Mouse (Mus musculus) neural tube, embryonic 13.5 days (tissue): Measurements from ENCODE around the gene Acadm. TPM values are rescaled to one million over a fixed set of nuclear protein-coding genes. Genes with fewer than 3 reads are reported as not detected.

Experiments
- ATAC-seq: fragments of 200-750 bp; cut with Nextera tagmentation; 2 replicates; pipeline ENCODE4 v1.8.0; 2017; ENCODE audit warnings: low read depth, mild to moderate bottlenecking, moderate TSS enrichment, moderate library complexity
- H3K27ac ChIP-seq: fragments of 300-500 bp; sonication (generic); replicated peaks from 2 replicates; pipeline ENCODE4 v1.5.1; 2015; ENCODE audit warnings: moderate library complexity, mild to moderate bottlenecking, inconsistent platforms
- H3K27me3 ChIP-seq: fragments of 300-500 bp; sonication (generic); 2 replicates; pipeline ENCODE4 v1.6.1; 2015; ENCODE audit warnings: mild to moderate bottlenecking, inconsistent platforms
- H3K36me3 ChIP-seq: fragments of 300-500 bp; sonication (generic); 2 replicates; pipeline ENCODE4 v1.6.1; 2015; ENCODE audit warnings: mild to moderate bottlenecking, inconsistent platforms
- H3K4me1 ChIP-seq: fragments of 300-500 bp; sonication (generic); replicated peaks from 2 replicates; pipeline ENCODE4 v1.6.1; 2015; ENCODE audit warnings: inconsistent platforms
- H3K4me2 ChIP-seq: fragments of 300-500 bp; sonication (generic); 2 replicates; pipeline ENCODE4 v1.6.1; 2015; ENCODE audit warnings: inconsistent platforms, mild to moderate bottlenecking, moderate library complexity
- H3K4me3 ChIP-seq: fragments of 300-500 bp; sonication (generic); 2 replicates; pipeline ENCODE4 v1.5.1; 2015; ENCODE audit warnings: mild to moderate bottlenecking, inconsistent platforms
- H3K9ac ChIP-seq: fragments of 300-500 bp; sonication (generic); 2 replicates; pipeline ENCODE4 v1.6.1; 2015; ENCODE audit warnings: moderate library complexity, mild to moderate bottlenecking, inconsistent platforms
- H3K9me3 ChIP-seq: fragments of 300-500 bp; sonication (generic); 2 replicates; pipeline ENCODE4 v1.6.1; 2016; ENCODE audit warnings: inconsistent platforms
- WGBS: fragments of 180-500 bp; shearing (Covaris S2); methylation state at CpG from one replicate; pipeline ENCODE4 v1.1.7; 2015; 5-methylcytosine and 5-hydroxymethylcytosine counted together
- polyA plus RNA-seq: library from polyadenylated mRNA; unstranded; fragments of >200 nt; fragmentation: Nextera tagmentation; extraction: Ambion mirVana; gene quantifications from 2 replicates; pipeline ENCODE4 v1.2.1, GENCODE M21; 2015

Acadm gene
- polyA plus RNA-seq, 1 experiment from 2014 or later: 63.4 TPM

DNA sequence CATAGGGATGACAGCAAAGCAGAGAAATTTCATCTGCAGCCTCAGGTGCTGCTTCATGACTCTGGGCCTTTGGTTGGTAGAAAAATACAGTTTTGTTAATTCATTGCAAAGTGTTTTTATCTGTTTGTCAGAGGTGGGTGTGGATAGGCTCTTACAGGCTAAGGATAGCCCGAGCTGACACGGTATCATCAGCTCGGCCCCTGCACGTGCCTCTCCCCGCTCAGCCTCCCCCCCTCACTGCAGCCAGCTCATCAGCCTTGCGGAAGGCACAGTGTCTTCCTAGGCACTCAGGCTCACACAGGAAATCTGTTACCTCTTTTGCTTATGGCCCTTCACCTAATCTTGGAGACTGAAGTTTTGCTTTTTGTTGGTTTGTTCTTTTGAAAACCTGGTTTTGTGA is 56.3 kb downstream of the Acadm start:
- Histone ChIP-seq H3K4me1 (no peaks in the 10 kb centered on the region), H3K27ac (no peak overlapping the region), H3K9me3 (no peaks in the 10 kb centered on the region), H3K4me3 (no peak overlapping the region), H3K27me3 (no peaks in the 10 kb centered on the region), H3K36me3 (no peaks in the 10 kb centered on the region), H3K4me2 (no peak overlapping the region), H3K9ac (no peak overlapping the region)
- no peak for ATAC-seq
- WGBS: 80% methylated on average over 6 of the region's 6 CpGs

DNA sequence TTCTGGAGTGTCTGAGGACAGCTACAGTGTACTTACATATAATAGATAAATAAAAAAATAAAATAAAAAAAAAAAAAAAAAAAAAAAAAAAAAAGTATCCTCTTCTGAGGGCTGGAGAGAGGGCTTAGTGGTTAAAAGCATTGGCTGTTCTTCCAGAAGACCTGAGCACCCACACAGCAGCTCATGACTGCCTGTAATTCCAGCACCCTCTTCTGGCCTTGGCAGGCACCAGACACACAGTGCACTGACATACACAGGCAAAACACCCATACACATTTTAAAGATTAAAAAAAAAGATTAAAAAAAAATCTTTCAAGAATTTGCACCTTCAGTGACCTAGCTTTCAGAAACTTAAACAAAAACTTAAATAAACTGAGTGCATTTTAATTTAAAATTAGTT is 58.1 kb downstream of the Acadm start:
- Histone ChIP-seq H3K4me3 (no peak overlapping the region), H3K27me3 (no peaks in the 10 kb centered on the region), H3K9me3 (no peaks in the 10 kb centered on the region), H3K4me1 (no peaks in the 10 kb centered on the region), H3K4me2 (no peak overlapping the region), H3K27ac (no peak overlapping the region), H3K9ac (no peak overlapping the region), H3K36me3 (no peaks in the 10 kb centered on the region)
- ATAC-seq: no peak

Other genes starting within 250 kb of the Acadm start
- 24.2 and 27.2 TPM in 2 replicates for gene St6galnac3, start 219.5 kb downstream of the Acadm start, polyA plus RNA-seq
- 0.20 TPM in 1 of 2 replicates, not detected in the other for gene Asb17, start 100.4 kb downstream of the Acadm start, polyA plus RNA-seq
- gene Msh4, start 38.5 kb downstream of the Acadm start, polyA plus RNA-seq: 0.06 TPM in 1 of 2 replicates, not detected in the other
- 46.9 and 51.2 TPM in 2 replicates for gene Rabggtb, start 31.6 kb downstream of the Acadm start, polyA plus RNA-seq
- gene Slc44a5, start 28.8 kb upstream of the Acadm start, polyA plus RNA-seq: 4.2 and 5.1 TPM in 2 replicates